Mouse (Mus musculus) MEL (cell line): ENCODE data around the gene Vegfa. TPM values are rescaled to one million over a fixed set of nuclear protein-coding genes. Genes with fewer than 3 reads are reported as not detected.

Experiments used
- DNase-seq: peaks from one replicate; pipeline ENCODE4 v3.0.0; 2011; ENCODE audit warnings: low read depth, low spot score
- H3K27ac ChIP-seq: 2 replicates; pipeline ENCODE4 v1.5.1; 2012; ENCODE audit warnings: low read depth, mild to moderate bottlenecking, control low read depth, low read length, moderate library complexity; ENCODE audit not compliant: control insufficient read depth
- H3K27me3 ChIP-seq, 2 experiments: fragments of 150-350 bp in 1 of 2; sonication (generic) in 1 of 2; 2 replicates each; pipeline ENCODE4 v1.6.1; 2012; ENCODE audit warnings: low read length in 2 of 2, mild to moderate bottlenecking in 2 of 2, improper control_type of control experiment in 1 of 2, moderate library complexity in 1 of 2; ENCODE audit not compliant: insufficient read depth in 2 of 2, control insufficient read depth in 1 of 2
- H3K36me3 ChIP-seq, 2 experiments: 2 replicates each; pipeline ENCODE4 v1.6.1; 2012 to 2014; ENCODE audit warnings: low read length in 2 of 2, improper control_type of control experiment in 1 of 2, inconsistent platforms in 1 of 2, mild to moderate bottlenecking in 1 of 2; ENCODE audit not compliant: insufficient read depth in 2 of 2, control insufficient read depth in 1 of 2
- H3K4me1 ChIP-seq, 2 experiments: fragments of 150-350 bp in 1 of 2; sonication (generic) in 1 of 2; 2 replicates each; pipeline ENCODE4 v1.6.1; 2012; ENCODE audit warnings: low read length in 2 of 2, improper control_type of control experiment in 1 of 2, mild to moderate bottlenecking in 1 of 2; ENCODE audit not compliant: insufficient read depth in 2 of 2, control insufficient read depth in 1 of 2
- H3K4me3 ChIP-seq, 2 experiments: fragments of 150-350 bp in 1 of 2; sonication (generic) in 1 of 2; 2 replicates each; pipeline ENCODE4 v1.5.1; 2012; ENCODE audit warnings: low read depth in 2 of 2, low read length in 2 of 2, mild to moderate bottlenecking in 2 of 2, moderate library complexity in 2 of 2, control low read depth in 1 of 2, improper control_type of control experiment in 1 of 2; ENCODE audit not compliant: control insufficient read depth in 1 of 2, insufficient read depth in 1 of 2
- H3K79me2 ChIP-seq: 2 replicates; pipeline ENCODE4 v1.6.1; 2012; ENCODE audit warnings: mild to moderate bottlenecking, low read length, moderate library complexity; ENCODE audit not compliant: control insufficient read depth, poor library complexity, insufficient read depth
- H3K9ac ChIP-seq: 2 replicates; pipeline ENCODE4 v1.6.1; 2012; ENCODE audit warnings: low read depth, mild to moderate bottlenecking, control low read depth, low read length, moderate library complexity; ENCODE audit not compliant: control insufficient read depth, poor library complexity, severe bottlenecking
- H3K9me3 ChIP-seq: fragments of 150-350 bp; sonication (generic); replicated peaks from 2 replicates; pipeline ENCODE4 v1.6.1; 2012; ENCODE audit warnings: mild to moderate bottlenecking, low read length, improper control_type of control experiment, moderate library complexity; ENCODE audit not compliant: insufficient read depth
- CHD1 ChIP-seq: IDR thresholded peaks from 2 replicates; pipeline ENCODE4 v1.6.1; 2012; ENCODE audit warnings: low read depth, mild to moderate bottlenecking, inconsistent platforms, low read length, improper control_type of control experiment
- E2F4 ChIP-seq: IDR thresholded peaks from 2 replicates; pipeline ENCODE4 v1.6.1; 2011; ENCODE audit warnings: low read depth, low read length, improper control_type of control experiment, borderline replicate concordance
- ETS1 ChIP-seq: IDR thresholded peaks from 2 replicates; pipeline ENCODE4 v1.6.1; 2012; ENCODE audit warnings: low read depth, mild to moderate bottlenecking, inconsistent platforms, low read length, improper control_type of control experiment, moderate library complexity
- JUND ChIP-seq: IDR thresholded peaks from 2 replicates; pipeline ENCODE4 v1.6.1; 2011; ENCODE audit warnings: low read depth, mild to moderate bottlenecking, improper control_type of control experiment, low read length
- KAT2A ChIP-seq: conservative IDR thresholded peaks from 2 replicates; pipeline ENCODE4 v1.6.1; 2012; ENCODE audit warnings: low read depth, low read length, improper control_type of control experiment, inconsistent platforms
- MAFK ChIP-seq: IDR thresholded peaks from 2 replicates; pipeline ENCODE4 v1.6.1; 2011; ENCODE audit warnings: low read depth, mild to moderate bottlenecking, low read length, improper control_type of control experiment, borderline replicate concordance
- MAZ ChIP-seq: IDR thresholded peaks from 2 replicates; pipeline ENCODE4 v1.6.1; 2012; ENCODE audit warnings: low read depth, mild to moderate bottlenecking, inconsistent platforms, low read length, improper control_type of control experiment
- MYC ChIP-seq: IDR thresholded peaks from 2 replicates; pipeline ENCODE4 v1.6.1; 2011; ENCODE audit warnings: low read depth, mild to moderate bottlenecking, low read length, improper control_type of control experiment, moderate library complexity
- NELFE ChIP-seq: IDR thresholded peaks from 2 replicates; pipeline ENCODE4 v1.6.1; 2011; ENCODE audit warnings: low read depth, low read length, improper control_type of control experiment
- SIN3A ChIP-seq: IDR thresholded peaks from 2 replicates; pipeline ENCODE4 v1.6.1; 2012; ENCODE audit warnings: low read length, improper control_type of control experiment, inconsistent platforms
- TAL1 ChIP-seq: IDR thresholded peaks from 2 replicates; pipeline ENCODE4 v1.6.1; 2012; ENCODE audit warnings: mild to moderate bottlenecking, inconsistent platforms, low read length, moderate library complexity, mixed read lengths
- USF1 ChIP-seq: IDR thresholded peaks from 2 replicates; pipeline ENCODE4 v1.6.1; 2014; ENCODE audit warnings: low read depth, mild to moderate bottlenecking, inconsistent platforms, low read length, improper control_type of control experiment, moderate library complexity
- ZMIZ1 ChIP-seq: IDR thresholded peaks from 2 replicates; pipeline ENCODE4 v1.6.1; 2012; ENCODE audit warnings: low read depth, mild to moderate bottlenecking, inconsistent platforms, low read length, improper control_type of control experiment, moderate library complexity
- polyA plus RNA-seq, 2 experiments: library from polyadenylated mRNA; stranded (reverse) in 1 of 2; unstranded in 1 of 2; fragments of >175 nt in 1 of 2; fragments of >200 nt in 1 of 2; gene quantifications; 2 replicates each; pipeline versions ENCODE4 v1.2.1 to v1.2.4; 2012; ENCODE audit warnings: low replicate concordance in 2 of 2, low read depth in 1 of 2; ENCODE audit not compliant: insufficient read length in 2 of 2, insufficient read depth in 1 of 2, missing spikeins in 1 of 2
- total RNA-seq: library from RNA; depleted of rRNA; stranded (reverse); fragments of 300-350 nt; gene quantifications from 2 replicates; pipeline ENCODE4 v1.2.3, GENCODE M21; 2012

Vegfa gene
- total and polyA plus RNA-seq, 3 experiments: 16.1 to 38.6 TPM; not detected in 1

- DNase-seq: no peak
- H3K4me3 ChIP-seq: no peak overlapping the region
- H3K36me3 ChIP-seq: no peaks in the 10 kb centered on the region
- peaks cover 0 to 4% of the 10 kb centered on the region in 2 experiments; a peak in 3 of 4 replicates for H3K27me3 ChIP-seq
- TF ChIP-seq USF1 (0 out of 2 replicates have a peak, but pooled peaks have one; percentile 19), CHD1 (no peak)
- TF ChIP-seq, all 39 proteins: peak for 1
- H3K9ac ChIP-seq: no peak overlapping the region
- H3K9me3 ChIP-seq: no peaks in the 10 kb centered on the region
- H3K27ac ChIP-seq: no peak overlapping the region
- H3K4me1 ChIP-seq: peaks cover 0 to 4% of the 10 kb centered on the region in 2 experiments; a peak in 1 of 4 replicates
- no peaks in the 10 kb centered on the region for H3K79me2 ChIP-seq
These were observed 27.7 kb downstream of the Vegfa start for GRCm38 (mm10) chr17:46004482-46004881.

- no peaks in the 10 kb centered on the region for H3K79me2 ChIP-seq
- H3K9ac ChIP-seq: no peak overlapping the region
- no peaks in the 10 kb centered on the region for H3K36me3 ChIP-seq
These were observed 28.3 kb downstream of the Vegfa start for GRCm38 (mm10) chr17:46003717-46004481.

GRCm38 (mm10) chr17:45999366-45999940 lies 32.7 kb downstream of the Vegfa start:
- H3K27ac ChIP-seq: no peak overlapping the region
- TF ChIP-seq KAT2A: no peak
- no peak for TF ChIP-seq ZMIZ1
- TF ChIP-seq E2F4: no peak
- TF ChIP-seq USF1: no peak
- no peak for TF ChIP-seq MYC
- TF ChIP-seq TAL1: no peak
- TF ChIP-seq, all 39 proteins: peak for 0
- Histone ChIP-seq H3K4me3 (no peak overlapping the region), H3K9ac (no peak overlapping the region), H3K27me3 (peaks cover 0 to 4% of the 10 kb centered on the region in 2 experiments; a peak in 3 of 4 replicates), H3K4me1 (no peaks in the 10 kb centered on the region), H3K9me3 (no peaks in the 10 kb centered on the region), H3K36me3 (no peaks in the 10 kb centered on the region), H3K79me2 (no peaks in the 10 kb centered on the region)
- DNase-seq: no peak

More at GRCm38 (mm10) chr17:46003717-46004481, 28.3 kb downstream of the Vegfa start:
- H3K4me3 ChIP-seq: no peak overlapping the region
- no peak for TF ChIP-seq ETS1
- TF ChIP-seq USF1: no peak
- TF ChIP-seq MAFK: no peak
- no peak for TF ChIP-seq JUND
- no peak for TF ChIP-seq MAZ
- no peak for TF ChIP-seq SIN3A
- no peak for TF ChIP-seq NELFE
- TF ChIP-seq, all 39 proteins: peak for 0
- DNase-seq: no peak
- Histone ChIP-seq H3K27ac (no peak overlapping the region), H3K27me3 (peaks cover 0 to 4% of the 10 kb centered on the region in 2 experiments; a peak in 3 of 4 replicates), H3K9me3 (no peaks in the 10 kb centered on the region), H3K4me1 (peaks cover 0 to 4% of the 10 kb centered on the region in 2 experiments; a peak in 1 of 4 replicates)
